Mouse (Mus musculus): ENCODE measurements around the gene Arf5. TPM values are rescaled to one million over a fixed set of nuclear protein-coding genes. Genes with fewer than 3 reads are reported as not detected.

Gene Arf5
- total and polyA plus RNA-seq, 3 experiments: 92.8 to 292 TPM; not detected in 1

DNA sequence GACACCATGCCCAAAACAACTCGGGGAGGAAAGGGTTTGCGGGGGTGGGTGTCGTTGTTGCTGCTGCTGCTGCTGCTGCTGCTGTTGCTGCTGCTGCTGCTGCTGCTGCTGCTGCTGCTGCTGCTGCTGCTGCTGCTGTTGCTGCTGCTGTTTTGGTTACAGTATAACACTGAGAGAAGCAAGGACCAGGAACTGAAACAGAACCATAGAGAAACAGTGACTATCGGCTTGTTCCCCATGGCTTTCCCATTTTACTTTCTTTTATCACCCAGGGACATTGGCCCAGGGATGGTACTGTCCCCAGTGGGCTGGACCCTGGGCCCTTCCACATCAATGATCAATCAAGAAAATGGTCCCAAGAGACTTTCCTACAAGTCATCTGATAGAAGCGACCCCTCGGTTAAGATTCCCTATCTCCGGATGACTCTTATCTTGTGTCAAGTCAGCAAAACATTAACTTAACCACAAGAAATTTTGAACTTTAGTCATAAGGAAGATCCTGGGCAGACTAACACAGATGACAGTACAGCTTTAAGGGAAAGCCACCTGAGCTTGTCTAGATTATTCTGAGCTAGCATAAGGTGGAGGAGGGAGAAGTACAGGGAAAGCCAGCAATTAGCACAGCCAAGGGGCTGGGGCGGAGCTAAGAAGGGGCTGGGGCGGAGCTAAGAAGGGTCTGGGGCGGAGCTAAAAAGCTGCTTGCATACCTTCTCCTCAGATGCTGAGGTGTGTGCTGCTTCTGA is 7.6 kb downstream of the Arf5 start:
- Histone ChIP-seq H3K4me1 (ENCODE audit: control insufficient read depth in 1 of 2, insufficient read depth in 2 of 2, low read length in 2 of 2) (no peaks in the 10 kb centered on the region), H3K9me3 (replicated peaks; ENCODE audit: insufficient read depth, low read length) (no peaks in the 10 kb centered on the region), H3K27me3 (ENCODE audit: control insufficient read depth in 1 of 2, insufficient read depth in 2 of 2, low read length in 2 of 2) (no peaks in the 10 kb centered on the region), H3K27ac (ENCODE audit: control insufficient read depth, low read depth, low read length) (no peak overlapping the region), H3K36me3 (ENCODE audit: control insufficient read depth in 1 of 2, insufficient read depth in 2 of 2, low read length in 2 of 2) (no peaks in the 10 kb centered on the region), H3K4me3 (ENCODE audit: control insufficient read depth in 1 of 2, insufficient read depth in 1 of 2, low read depth in 2 of 2, low read length in 2 of 2) (no peak overlapping the region), H3K9ac (ENCODE audit: control insufficient read depth, low read depth, low read length, poor library complexity, severe bottlenecking) (no peak overlapping the region), H3K79me2 (ENCODE audit: control insufficient read depth, insufficient read depth, low read length, poor library complexity) (no peaks in the 10 kb centered on the region)
- TF ChIP-seq POLR2AphosphoS2 (IDR thresholded peaks at IDR 0.05; ENCODE audit: low read length) (no peak), KAT2A (conservative IDR thresholded peaks at IDR 0.05; ENCODE audit: low read depth, low read length) (no peak), CTCF (IDR thresholded peaks at IDR 0.05 in 2 of 3, conservative IDR thresholded peaks at IDR 0.05 in 1 of 3; ENCODE audit: control insufficient read depth in 1 of 3, insufficient read depth in 1 of 3, low read depth in 2 of 3, low read length in 3 of 3, poor library complexity in 1 of 3, severe bottlenecking in 1 of 3) (no peak), JUND (IDR thresholded peaks at IDR 0.05; ENCODE audit: low read depth, low read length) (no peak), BHLHE40 (IDR thresholded peaks at IDR 0.05; ENCODE audit: borderline replicate concordance, low read depth, low read length) (no peak), TAL1 (IDR thresholded peaks at IDR 0.05; ENCODE audit: low read length) (no peak), MXI1 (IDR thresholded peaks at IDR 0.05; ENCODE audit: low read depth, low read length) (no peak), ETS1 (IDR thresholded peaks at IDR 0.05; ENCODE audit: low read depth, low read length) (no peak)
- no peak for DNase-seq (ENCODE audit: low read depth, low spot score)

DNA sequence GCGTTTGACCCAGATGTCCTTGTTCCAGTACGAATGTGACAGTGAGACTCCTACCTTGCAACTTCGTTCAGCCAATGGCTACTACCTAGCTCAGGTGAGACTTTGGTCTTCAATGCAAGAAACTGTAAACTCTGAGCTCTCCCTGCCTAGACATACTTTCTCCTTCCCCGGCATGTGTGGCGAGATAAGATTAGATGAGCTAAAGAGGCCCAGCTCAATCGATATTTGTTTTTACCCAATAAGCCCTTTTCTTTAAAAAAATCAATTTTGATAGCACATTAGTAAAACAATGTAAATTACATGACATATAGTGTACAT is 8.1 kb downstream of the Arf5 start:
- Histone ChIP-seq H3K9me3 (replicated peaks; ENCODE audit: insufficient read depth, low read length) (no peaks in the 10 kb centered on the region), H3K4me1 (ENCODE audit: control insufficient read depth in 1 of 2, insufficient read depth in 2 of 2, low read length in 2 of 2) (no peaks in the 10 kb centered on the region), H3K9ac (ENCODE audit: control insufficient read depth, low read depth, low read length, poor library complexity, severe bottlenecking) (no peak overlapping the region), H3K4me3 (ENCODE audit: control insufficient read depth in 1 of 2, insufficient read depth in 1 of 2, low read depth in 2 of 2, low read length in 2 of 2) (no peak overlapping the region), H3K36me3 (ENCODE audit: control insufficient read depth in 1 of 2, insufficient read depth in 2 of 2, low read length in 2 of 2) (no peaks in the 10 kb centered on the region), H3K79me2 (ENCODE audit: control insufficient read depth, insufficient read depth, low read length, poor library complexity) (no peaks in the 10 kb centered on the region), H3K27me3 (ENCODE audit: control insufficient read depth in 1 of 2, insufficient read depth in 2 of 2, low read length in 2 of 2) (no peaks in the 10 kb centered on the region), H3K27ac (ENCODE audit: control insufficient read depth, low read depth, low read length) (no peak overlapping the region)
- no peak for TF ChIP-seq USF1 (IDR thresholded peaks at IDR 0.05; ENCODE audit: low read depth, low read length)
- TF ChIP-seq ELF1 (IDR thresholded peaks at IDR 0.05; ENCODE audit: low read depth, low read length): no peak
- no peak for TF ChIP-seq BHLHE40 (IDR thresholded peaks at IDR 0.05; ENCODE audit: borderline replicate concordance, low read depth, low read length)
- TF ChIP-seq EP300 (IDR thresholded peaks at IDR 0.05; ENCODE audit: low read depth in 1 of 2, low read length in 2 of 2): no peak
- TF ChIP-seq SMC3 (IDR thresholded peaks at IDR 0.05; ENCODE audit: low read depth, low read length): no peak
- no peak for TF ChIP-seq CHD1 (IDR thresholded peaks at IDR 0.05; ENCODE audit: low read depth, low read length)
- no peak for DNase-seq (ENCODE audit: low read depth, low spot score)

DNA sequence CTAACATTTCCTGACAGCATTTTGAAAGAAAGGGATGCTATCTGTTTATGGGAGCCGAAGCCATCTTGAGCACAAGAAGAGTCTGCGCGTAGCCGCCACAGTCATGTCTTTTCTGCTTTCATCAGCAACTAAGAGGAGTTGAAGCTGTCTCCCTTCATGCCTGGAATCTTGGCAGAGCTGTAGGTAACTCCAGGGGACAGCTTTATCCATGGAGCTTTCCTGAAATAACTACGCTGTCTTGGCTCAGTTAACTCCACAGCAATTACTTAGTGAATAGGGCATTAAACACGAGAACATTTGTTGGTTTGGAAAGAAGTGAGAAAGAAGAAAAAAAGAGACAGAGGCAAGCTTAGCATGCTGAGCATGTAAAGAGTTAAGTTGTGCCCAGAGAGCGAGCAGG is 24.6 kb downstream of the Arf5 start:
- H3K27me3 ChIP-seq (ENCODE audit: control insufficient read depth in 1 of 2, insufficient read depth in 2 of 2, low read length in 2 of 2): peaks cover 9 to 10% of the 10 kb centered on the region in 2 experiments
- H3K4me1 ChIP-seq (ENCODE audit: control insufficient read depth in 1 of 2, insufficient read depth in 2 of 2, low read length in 2 of 2): no peaks in the 10 kb centered on the region
- no peak overlapping the region for H3K4me3 ChIP-seq (ENCODE audit: control insufficient read depth in 1 of 2, insufficient read depth in 1 of 2, low read depth in 2 of 2, low read length in 2 of 2)
- no peaks in the 10 kb centered on the region for H3K9me3 ChIP-seq (replicated peaks; ENCODE audit: insufficient read depth, low read length)
- no peak overlapping the region for H3K9ac ChIP-seq (ENCODE audit: control insufficient read depth, low read depth, low read length, poor library complexity, severe bottlenecking)
- no peaks in the 10 kb centered on the region for H3K36me3 ChIP-seq (ENCODE audit: control insufficient read depth in 1 of 2, insufficient read depth in 2 of 2, low read length in 2 of 2)
- TF ChIP-seq ZC3H11A (IDR thresholded peaks at IDR 0.05; ENCODE audit: low read depth, low read length) (no peak), ETS1 (IDR thresholded peaks at IDR 0.05; ENCODE audit: low read depth, low read length) (no peak), TCF12 (IDR thresholded peaks at IDR 0.05; ENCODE audit: low read depth, low read length) (no peak), MYC (IDR thresholded peaks at IDR 0.05; ENCODE audit: low read depth, low read length) (no peak), HCFC1 (IDR thresholded peaks at IDR 0.05; ENCODE audit: low read depth, low read length) (no peak), MAFK (IDR thresholded peaks at IDR 0.05; ENCODE audit: borderline replicate concordance, low read depth, low read length) (no peak), RAD21 (IDR thresholded peaks at IDR 0.05; ENCODE audit: low read depth, low read length) (no peak), UBTF (IDR thresholded peaks at IDR 0.05; ENCODE audit: borderline replicate concordance, insufficient read depth, low read depth, low read length) (no peak), ZKSCAN1 (IDR thresholded peaks at IDR 0.05; ENCODE audit: low read depth, low read length) (no peak), TAL1 (IDR thresholded peaks at IDR 0.05; ENCODE audit: low read length) (no peak), GATA1 (IDR thresholded peaks at IDR 0.05; ENCODE audit: low read depth, low read length) (no peak), SMC3 (IDR thresholded peaks at IDR 0.05; ENCODE audit: low read depth, low read length) (no peak), ZMIZ1 (IDR thresholded peaks at IDR 0.05; ENCODE audit: low read depth, low read length) (no peak), TBP (IDR thresholded peaks at IDR 0.05; ENCODE audit: low read depth, low read length) (no peak), MYB (IDR thresholded peaks at IDR 0.05; ENCODE audit: low read depth, low read length) (no peak)
- DNase-seq (ENCODE audit: low read depth, low spot score): no peak
- no peak overlapping the region for H3K27ac ChIP-seq (ENCODE audit: control insufficient read depth, low read depth, low read length)
- H3K79me2 ChIP-seq (ENCODE audit: control insufficient read depth, insufficient read depth, low read length, poor library complexity): no peaks in the 10 kb centered on the region

Measured in MEL (cell line).